ENCODE assay signal across 18 mouse cellular contexts in genomic region chr6:112955773-112956172, GRCm38 (mm10).
"Had no signal": no experiment of that assay in that cellular context is flagged by ENCODE, and none has a peak within 500 bp of the region (broad histone marks: within the 10 kb centered on the region; RNA-seq: fewer than 3 reads in every experiment).

No protein-coding gene starts in this region.

- H3K9me3 ChIP-seq: kidney, embryonic 15.5 days; liver, embryonic 12.5 days; liver, embryonic 15.5 days; lung, embryonic 15.5 days had no signal

- ATAC-seq: liver, embryonic 12.5 days had no signal

- H3K27me3 ChIP-seq: kidney, embryonic 15.5 days; liver, embryonic 12.5 days; liver, embryonic 15.5 days; lung, embryonic 15.5 days had no signal

- H3K9ac ChIP-seq: kidney, embryonic 15.5 days; liver, embryonic 12.5 days; liver, embryonic 15.5 days; lung, embryonic 15.5 days had no signal

- H3K4me3 ChIP-seq: kidney, embryonic 15.5 days; left cerebral cortex, adult 2 months; liver, embryonic 12.5 days; liver, embryonic 15.5 days; lung, embryonic 15.5 days had no signal

- H3K4me1 ChIP-seq: liver, embryonic 15.5 days had no signal

- H3K27ac ChIP-seq: kidney, embryonic 15.5 days; left cerebral cortex, adult 2 months; liver, embryonic 12.5 days; liver, embryonic 15.5 days; lung, embryonic 15.5 days; stomach, postnatal 0 days had no signal

- H3K4me2 ChIP-seq: kidney, embryonic 15.5 days; liver, embryonic 12.5 days; liver, embryonic 15.5 days; lung, embryonic 15.5 days; midbrain, embryonic 11.5 days had no signal

- H3K36me3 ChIP-seq: kidney, embryonic 15.5 days; liver, embryonic 12.5 days; liver, embryonic 15.5 days; lung, embryonic 15.5 days had no signal

- DNase-seq: kidney, adult 8-10 months; kidney, postnatal 10 days; kidney, postnatal 36 days; layer of hippocampus, postnatal 36 days; lung, adult 18-20 months; lung, postnatal 10 days; lung, postnatal 36 days; midbrain, embryonic 14.5 days; thymus, adult 2 months; thymus, postnatal 14 days; thymus, postnatal 4 days had no signal
